Mouse (Mus musculus) heart, postnatal 0 days (tissue): ENCODE measurements at regions not wholly inside any gene's neighbourhood (a gene's known extent, or its start where the extent isn't known, plus 50 kb on each side); places are given as distances from the start of the nearest gene placed in this dataset.

Source experiments
- ATAC-seq: fragments of 200-750 bp; cut with Nextera tagmentation; 2 replicates; pipeline ENCODE4 v1.8.0; 2017; ENCODE audit warnings: low read depth, moderate number of reproducible peaks, moderate library complexity; ENCODE audit not compliant: insufficient read depth
- DNase-seq: peaks from one replicate; pipeline ENCODE4 v3.0.0-alpha.2; 2016; ENCODE audit warnings: low spot score
- H3K27ac ChIP-seq: fragments of 300-500 bp; sonication (generic); 2 replicates; pipeline ENCODE4 v1.5.1; 2014; ENCODE audit warnings: low read depth, mild to moderate bottlenecking
- H3K27me3 ChIP-seq: fragments of 300-500 bp; sonication (generic); 2 replicates; pipeline ENCODE4 v1.6.1; 2014; ENCODE audit warnings: low read length, mixed read lengths; ENCODE audit not compliant: control insufficient read depth, insufficient read depth
- H3K36me3 ChIP-seq: fragments of 300-500 bp; sonication (generic); replicated peaks from 2 replicates; pipeline ENCODE4 v1.6.1; 2014; ENCODE audit warnings: low read length, mixed read lengths; ENCODE audit not compliant: control insufficient read depth, insufficient read depth
- H3K4me1 ChIP-seq: fragments of 300-500 bp; sonication (generic); 2 replicates; pipeline ENCODE4 v1.6.1; 2014; ENCODE audit warnings: antibody characterized with exemption; ENCODE audit not compliant: control insufficient read depth, insufficient read depth
- H3K4me2 ChIP-seq: fragments of 300-500 bp; sonication (generic); 2 replicates; pipeline ENCODE4 v1.6.1; 2014; ENCODE audit warnings: low read depth, mild to moderate bottlenecking, low read length, moderate library complexity
- H3K4me3 ChIP-seq: fragments of 300-500 bp; sonication (generic); 2 replicates; pipeline ENCODE4 v1.5.1; 2014; ENCODE audit warnings: low read depth, low read length
- H3K9ac ChIP-seq: fragments of 300-500 bp; sonication (generic); replicated peaks from 2 replicates; pipeline ENCODE4 v1.6.1; 2014; ENCODE audit warnings: low read depth, low read length, mixed read lengths
- H3K9me3 ChIP-seq: fragments of 300-500 bp; sonication (generic); replicated peaks from 2 replicates; pipeline ENCODE4 v1.6.1; 2016; ENCODE audit warnings: low read length; ENCODE audit not compliant: control insufficient read depth
- CTCF ChIP-seq: IDR thresholded peaks from 2 replicates; pipeline ENCODE4 v1.5.1; 2016; ENCODE audit warnings: antibody characterized with exemption, control low read depth, low read depth
- EP300 ChIP-seq: IDR thresholded peaks from 2 replicates; pipeline ENCODE4 v1.6.1; 2016; ENCODE audit warnings: antibody characterized with exemption, low read depth
- WGBS: fragments of 180-500 bp; shearing (Covaris S2); extraction: QIAGEN DNeasy Blood & Tissue Kit; methylation state at CpG from one replicate; pipeline ENCODE4 v1.1.7; 2014; 5-methylcytosine and 5-hydroxymethylcytosine counted together

DNA sequence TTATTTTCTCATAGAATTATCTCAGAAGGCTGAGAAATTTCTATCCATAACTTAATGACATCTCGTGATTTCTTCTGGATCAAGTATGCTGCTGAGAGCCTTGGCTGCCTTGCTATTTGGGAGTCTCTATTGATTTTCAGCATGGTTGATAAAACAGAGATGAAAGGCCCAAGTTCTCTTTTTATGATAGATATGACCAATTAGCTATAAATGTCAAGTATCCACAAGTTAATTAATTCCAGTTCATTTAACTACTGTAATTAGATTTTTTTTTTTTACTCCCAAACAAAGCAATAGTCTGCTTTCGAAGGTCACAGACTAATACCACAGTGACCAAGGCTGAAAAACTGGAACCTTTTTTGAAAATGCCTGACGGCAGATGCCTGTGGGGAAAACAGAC lies 59.5 kb upstream of the Snrpb2 start:
- H3K4me2 ChIP-seq = no peak overlapping the region
- no peaks in the 10 kb centered on the region for H3K4me1 ChIP-seq
- no peak overlapping the region for H3K9ac ChIP-seq
- no peaks in the 10 kb centered on the region for H3K36me3 ChIP-seq
- H3K9me3 ChIP-seq = no peaks in the 10 kb centered on the region
- WGBS = 75% methylated on average over 3 of the region's 3 CpGs
- ATAC-seq = no peak
- H3K4me3 ChIP-seq = no peak overlapping the region
- no peak for DNase-seq
- H3K27ac ChIP-seq = no peak overlapping the region
- no peak for TF ChIP-seq CTCF
- TF ChIP-seq EP300 = no peak
- H3K27me3 ChIP-seq = no peaks in the 10 kb centered on the region

DNA sequence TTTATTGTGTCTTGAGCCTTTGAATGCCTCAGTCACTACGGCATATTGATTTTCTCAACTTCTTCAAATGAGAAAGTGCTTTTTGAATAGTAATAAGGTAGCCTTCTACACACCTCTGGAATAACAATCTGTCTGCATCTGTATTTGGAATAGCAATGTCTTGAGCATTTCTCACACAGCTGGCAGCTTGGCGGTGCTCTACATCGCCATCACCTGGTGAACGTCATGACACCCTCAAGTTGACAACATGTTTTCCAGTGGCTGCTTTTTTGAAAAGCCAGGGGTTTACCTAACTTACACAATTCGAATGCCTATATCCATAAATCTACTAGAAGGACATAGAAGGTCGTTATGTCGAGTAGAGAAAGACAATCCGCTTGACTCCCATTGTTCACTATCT lies 51.5 kb upstream of the Snrpb2 start:
- no peak overlapping the region for H3K27ac ChIP-seq

More for the DNA sequence above, 51.5 kb upstream of the Snrpb2 start:
- Histone ChIP-seq H3K36me3 (no peaks in the 10 kb centered on the region), H3K4me1 (no peaks in the 10 kb centered on the region), H3K27me3 (no peaks in the 10 kb centered on the region), H3K9ac (no peak overlapping the region), H3K4me2 (no peak overlapping the region), H3K9me3 (no peaks in the 10 kb centered on the region), H3K4me3 (no peak overlapping the region)
- no peak; the same call in 1 of the 2 replicates for TF ChIP-seq CTCF
- TF ChIP-seq EP300 = no peak
- no peak for DNase-seq
- no peak for ATAC-seq
- WGBS = 55% methylated on average over 8 of the region's 8 CpGs
